Mouse (Mus musculus) G1E (cell line): ENCODE results near the gene Zfp345. TPM values are rescaled to one million over a fixed set of nuclear protein-coding genes. Genes with fewer than 3 reads are reported as not detected.
A peak's percentile ranks its signal among the peaks of the same experiment; 100 is the strongest.
"Not testable (repeated sequence)": the region's sequence is repeated elsewhere in the genome, so short reads cannot be mapped to it uniquely, and the experiment has no call there.

Experiments used
- ATAC-seq: 2 replicates; pipeline ENCODE4 v1.8.0; 2016; ENCODE audit warnings: mild to moderate bottlenecking; ENCODE audit not compliant: insufficient number of reproducible peaks, poor library complexity, low FRiP score, severe bottlenecking; ENCODE audit errors: extremely low read depth
- DNase-seq: peaks from one replicate; pipeline ENCODE4 v3.0.0; 2012; ENCODE audit warnings: low spot score
- H3K27me3 ChIP-seq: 2 replicates; pipeline ENCODE4 v1.6.1; 2012; ENCODE audit warnings: mild to moderate bottlenecking, low read length, inconsistent platforms; ENCODE audit not compliant: insufficient read depth
- H3K36me3 ChIP-seq: replicated peaks from 2 replicates; pipeline ENCODE3; 2012; ENCODE audit warnings: mild to moderate bottlenecking, inconsistent platforms
- H3K4me1 ChIP-seq: 2 replicates; pipeline ENCODE4 v1.6.1; 2012; ENCODE audit warnings: low read depth, low read length, inconsistent platforms, mixed read lengths; ENCODE audit not compliant: insufficient read depth
- H3K4me3 ChIP-seq: 2 replicates; pipeline ENCODE4 v1.5.1; 2012; ENCODE audit warnings: low read depth, mild to moderate bottlenecking, inconsistent platforms, low read length, moderate library complexity, mixed read lengths
- H3K9me3 ChIP-seq: replicated peaks from 2 replicates; pipeline ENCODE4 v1.6.1; 2012; ENCODE audit warnings: inconsistent platforms
- CTCF ChIP-seq: IDR thresholded peaks from 2 replicates; pipeline ENCODE4 v1.5.1; 2012; ENCODE audit warnings: low read depth, low read length, inconsistent platforms, mixed read lengths
- GATA1 ChIP-seq: IDR thresholded peaks from 2 replicates; pipeline ENCODE4 v1.6.1; 2012; ENCODE audit warnings: borderline replicate concordance, low read length, inconsistent platforms, mixed read lengths
- GATA2 ChIP-seq: IDR thresholded peaks from 2 replicates; pipeline ENCODE4 v1.6.1; 2012; ENCODE audit warnings: low read depth, low read length, inconsistent platforms, borderline replicate concordance
- POLR2AphosphoS5 ChIP-seq: IDR thresholded peaks from 2 replicates; pipeline ENCODE4 v1.6.1; 2012; ENCODE audit warnings: low read depth, low read length, inconsistent platforms; ENCODE audit not compliant: insufficient replicate concordance
- TAL1 ChIP-seq: conservative IDR thresholded peaks from 2 replicates; pipeline ENCODE4 v1.6.1; 2012; ENCODE audit warnings: low read depth, low read length, inconsistent platforms, mixed read lengths
- polyA plus RNA-seq: library from polyadenylated mRNA; stranded (reverse); fragments of >175 nt; gene quantifications from 2 replicates; pipeline ENCODE4 v1.2.3, GENCODE M21; 2012
- total RNA-seq, 2 experiments: library from RNA; stranded (forward) in 1 of 2; stranded (reverse) in 1 of 2; fragments of 200-1000 nt in 1 of 2; fragments of >200 nt in 1 of 2; fragmentation: Nextera tagmentation in 1 of 2; gene quantifications; 2 replicates each; pipeline ENCODE4 v1.2.3; 2014 to 2017

Zfp345 gene
- total RNA-seq (2014; fragmentation: Nextera tagmentation) (14.1 and 17.5 TPM in 2 replicates), total RNA-seq (2017) (14.2 and 20.8 TPM in 2 replicates), polyA plus RNA-seq (0.24 and 0.31 TPM in 2 replicates)

DNA sequence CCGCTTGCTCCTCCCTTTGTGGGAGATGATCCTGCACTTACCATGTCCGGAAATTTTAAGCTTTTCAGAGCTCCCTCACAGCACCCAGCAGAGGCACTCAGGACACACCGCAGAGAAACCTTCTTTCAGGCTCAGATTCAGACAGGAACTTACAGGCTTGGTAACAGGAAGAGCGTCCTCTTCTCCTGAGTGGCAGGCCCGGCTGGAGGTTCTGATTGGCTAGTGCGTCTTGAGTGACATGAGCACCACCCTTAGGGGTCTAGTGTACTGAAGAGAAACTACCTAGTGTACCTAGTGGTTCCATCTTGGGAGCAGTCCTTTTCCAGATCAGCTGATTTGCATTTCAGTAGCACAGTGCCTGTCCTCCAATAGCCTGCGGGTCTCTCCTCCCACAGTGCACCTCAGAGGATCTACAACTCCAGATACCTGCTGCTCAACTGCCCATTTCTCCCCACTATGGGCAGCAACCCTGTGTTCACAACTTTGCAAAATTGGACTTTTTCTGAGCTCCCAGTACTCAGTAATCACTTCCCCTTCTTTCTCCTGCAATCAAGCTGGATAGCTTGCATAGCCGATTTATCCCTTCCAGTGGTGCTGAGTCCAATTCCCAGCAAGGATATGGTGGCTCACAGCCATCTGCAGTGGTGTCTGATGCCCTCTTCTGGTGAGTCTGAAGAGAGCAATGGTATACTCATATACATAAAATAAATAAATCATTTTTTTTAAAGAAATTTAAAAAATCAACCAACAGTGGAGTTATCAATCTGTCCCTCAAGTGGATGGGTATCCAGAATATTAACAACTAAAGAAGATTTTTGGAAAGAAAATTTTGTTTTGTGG lies at the start of gene Zfp345:
Gene Zfp345 (minus strand): TSS at position 153 of the 840 bp plus-strand sequence.
- H3K4me3 ChIP-seq: peak within 1 kb of the TSS; percentile 66
- peak; percentile 99 for ATAC-seq
- not testable (repeated sequence) for H3K9me3 ChIP-seq

GRCm38 (mm10) chr2:150525703-150526207 lies 40.9 kb upstream of the Zfp345 start:
- Histone ChIP-seq H3K36me3 (no peaks in the 10 kb centered on the region), H3K9me3 (no peaks in the 10 kb centered on the region), H3K4me1 (no peaks in the 10 kb centered on the region), H3K4me3 (no peak overlapping the region), H3K27me3 (peaks cover 4% of the 10 kb centered on the region; the same call in 1 of the 2 replicates)
- no peak for DNase-seq
- ATAC-seq: no peak
- TF ChIP-seq GATA1 (no peak), GATA2 (no peak), POLR2AphosphoS5 (no peak), TAL1 (no peak), CTCF (no peak)

More for the DNA sequence above, at the start of gene Zfp345:
- H3K36me3 ChIP-seq, DNase-seq, H3K27me3 ChIP-seq, H3K4me1 ChIP-seq: not testable (repeated sequence)

DNA sequence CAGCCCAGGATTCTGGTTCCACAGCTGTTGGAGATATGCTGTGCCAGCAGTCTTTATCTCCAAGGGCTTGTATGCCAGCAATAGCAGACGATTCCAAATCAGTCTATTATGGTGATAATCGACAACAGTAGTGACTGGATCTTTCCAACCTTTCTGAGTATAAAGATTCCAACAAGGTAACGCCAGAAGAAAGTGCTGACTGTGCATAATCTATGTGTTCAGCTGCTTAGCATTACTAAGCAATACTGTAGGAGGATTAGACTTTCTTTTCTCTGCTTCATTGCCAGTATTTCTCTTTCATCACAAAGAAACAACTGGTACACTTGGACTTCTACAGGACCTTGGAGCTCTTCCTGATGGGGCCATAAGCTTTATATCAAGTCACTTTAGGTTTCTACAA lies 27.9 kb upstream of the Zfp345 start:
- TF ChIP-seq GATA2: no peak
- no peak for TF ChIP-seq POLR2AphosphoS5
- no peak for TF ChIP-seq TAL1
- TF ChIP-seq GATA1: no peak
- TF ChIP-seq CTCF: no peak
- Histone ChIP-seq H3K4me3 (no peak overlapping the region), H3K36me3 (no peaks in the 10 kb centered on the region), H3K4me1 (no peaks in the 10 kb centered on the region), H3K27me3 (no peaks in the 10 kb centered on the region), H3K9me3 (peaks cover 24% of the 10 kb centered on the region)
- ATAC-seq (no peak), DNase-seq (no peak)

- H3K4me3 ChIP-seq, H3K27me3 ChIP-seq, H3K9me3 ChIP-seq, H3K36me3 ChIP-seq, H3K4me1 ChIP-seq, DNase-seq, ATAC-seq: not testable (repeated sequence)
Observed at GRCm38 (mm10) chr2:150500124-150500973, 15.5 kb upstream of the Zfp345 start.

DNA sequence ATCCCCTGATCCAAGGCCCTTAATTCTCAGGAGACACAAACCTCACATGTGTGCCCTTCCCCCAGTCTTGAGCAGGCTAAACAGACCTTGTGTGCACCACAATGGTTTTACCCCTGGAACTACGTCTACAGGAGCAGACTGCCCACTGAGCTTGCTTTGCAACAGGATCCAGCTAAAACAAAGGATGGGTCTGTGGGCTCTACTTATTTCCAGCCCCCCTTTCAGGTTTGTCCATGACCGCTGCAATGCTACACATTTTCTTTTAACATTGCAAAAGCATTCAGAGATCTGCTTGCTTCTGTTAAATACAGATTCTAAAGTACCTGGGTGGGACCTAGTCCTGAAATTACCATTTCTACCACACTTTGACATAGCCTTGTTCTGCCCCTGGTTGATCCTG lies 8.1 kb upstream of the Zfp345 start:
- ATAC-seq: no peak
- H3K4me1 ChIP-seq: no peaks in the 10 kb centered on the region
- H3K27me3 ChIP-seq: no peaks in the 10 kb centered on the region
- no peak for TF ChIP-seq CTCF
- no peak for TF ChIP-seq TAL1
- TF ChIP-seq GATA2: no peak
- TF ChIP-seq GATA1: no peak
- no peak for TF ChIP-seq POLR2AphosphoS5
- no peak for DNase-seq
- no peaks in the 10 kb centered on the region for H3K9me3 ChIP-seq
- no peak overlapping the region for H3K4me3 ChIP-seq
- H3K36me3 ChIP-seq: no peaks in the 10 kb centered on the region

DNA sequence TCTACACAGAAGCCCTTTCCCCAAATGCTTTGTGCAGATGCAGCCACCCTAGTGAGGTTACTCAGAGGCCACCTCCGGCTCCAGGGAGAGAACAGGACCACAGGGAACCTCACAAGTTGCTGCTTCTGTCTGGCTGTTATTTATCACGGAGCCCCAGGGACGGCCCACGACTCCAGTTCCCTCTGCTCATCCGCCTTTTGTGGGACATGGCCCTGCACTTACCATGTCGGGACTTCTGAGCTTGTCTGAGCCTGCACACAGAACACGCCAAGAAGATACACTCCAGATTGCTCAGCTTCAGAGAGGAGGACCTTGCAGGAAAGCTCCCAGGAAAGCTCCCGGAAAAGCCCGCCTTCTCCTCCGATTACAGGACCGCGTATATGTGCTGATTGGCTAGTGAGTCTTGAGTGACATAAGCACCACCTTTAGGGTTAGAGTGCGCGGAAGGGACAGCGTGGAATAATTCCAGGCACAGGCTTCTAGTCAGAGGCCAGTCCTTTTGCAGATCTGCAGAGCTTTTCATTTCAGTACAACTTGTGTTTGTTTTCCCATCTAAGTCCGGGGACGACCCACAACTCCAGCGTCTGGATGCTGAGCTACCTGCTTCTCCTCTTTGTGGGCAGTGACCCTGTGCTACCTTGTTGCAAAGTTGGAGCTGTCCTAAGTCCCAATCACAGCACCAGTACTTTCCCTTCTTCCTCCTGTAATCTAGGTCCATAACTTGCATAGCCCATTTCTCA lies 33.5 kb downstream of the Zfp345 start, which contains the start of gene Zfp442:
Gene Zfp442 (minus strand): TSS at position 307 of the 740 bp plus-strand sequence.
- not testable (repeated sequence) for H3K36me3 ChIP-seq, H3K9me3 ChIP-seq, H3K4me1 ChIP-seq, H3K27me3 ChIP-seq, H3K4me3 ChIP-seq, DNase-seq, ATAC-seq

- not testable (repeated sequence) for H3K36me3 ChIP-seq, ATAC-seq, DNase-seq, H3K27me3 ChIP-seq, H3K4me3 ChIP-seq, H3K4me1 ChIP-seq, H3K9me3 ChIP-seq
Observed at GRCm38 (mm10) chr2:150439084-150439483, 45.8 kb downstream of the Zfp345 start.
